Mouse (Mus musculus): ENCODE measurements at regions not wholly inside any gene's neighbourhood (a gene's known extent, or its start where the extent isn't known, plus 50 kb on each side); places are given as distances from the start of the nearest gene placed in this dataset.

GRCm38 (mm10) chr12:25905614-25906013 is 509.4 kb downstream of the Rnf144a start:
- no peak for DNase-seq (ENCODE audit: low read depth, low spot score)

GRCm38 (mm10) chr12:25896543-25896942 is 518.5 kb downstream of the Rnf144a start:
- no peak for DNase-seq (ENCODE audit: low read depth, low spot score)

GRCm38 (mm10) chr12:25895691-25896090 is 519.4 kb downstream of the Rnf144a start:
- DNase-seq (ENCODE audit: low read depth, low spot score) = no peak

GRCm38 (mm10) chr12:25891391-25892167 is 523.5 kb downstream of the Rnf144a start:
- DNase-seq (ENCODE audit: low read depth, low spot score) = no peak

GRCm38 (mm10) chr12:25890722-25891121 is 524.3 kb downstream of the Rnf144a start:
- no peak for DNase-seq (ENCODE audit: low read depth, low spot score)

- DNase-seq (ENCODE audit: low read depth, low spot score) = no peak
Observed at GRCm38 (mm10) chr12:25883771-25884171, 531.3 kb downstream of the Rnf144a start.

GRCm38 (mm10) chr12:25871816-25872215 is 543.2 kb downstream of the Rnf144a start:
- DNase-seq (ENCODE audit: low read depth, low spot score) = no peak

GRCm38 (mm10) chr12:25871001-25871461 is 544.0 kb downstream of the Rnf144a start:
- DNase-seq (ENCODE audit: low read depth, low spot score) = peak; percentile 85

GRCm38 (mm10) chr12:25869846-25870245 is 545.2 kb downstream of the Rnf144a start:
- DNase-seq (ENCODE audit: low read depth, low spot score) = no peak

- DNase-seq (ENCODE audit: low read depth, low spot score) = no peak
Observed at GRCm38 (mm10) chr12:25865063-25865462, 550.0 kb downstream of the Rnf144a start.

GRCm38 (mm10) chr12:25864113-25864852 is 550.8 kb downstream of the Rnf144a start:
- DNase-seq (ENCODE audit: low read depth, low spot score) = peak; percentile 10

- no peak for DNase-seq (ENCODE audit: low read depth, low spot score)
Observed at GRCm38 (mm10) chr12:25861100-25861499, 554.0 kb downstream of the Rnf144a start.

GRCm38 (mm10) chr12:25858397-25858796 is 556.7 kb downstream of the Rnf144a start:
- DNase-seq (ENCODE audit: low read depth, low spot score) = no peak

GRCm38 (mm10) chr12:25830057-25830456 is 585.0 kb downstream of the Rnf144a start:
- DNase-seq (ENCODE audit: low read depth, low spot score) = no peak

GRCm38 (mm10) chr12:25827961-25828360 is 587.1 kb downstream of the Rnf144a start:
- DNase-seq (ENCODE audit: low read depth, low spot score) = no peak

- no peak for DNase-seq (ENCODE audit: low read depth, low spot score)
Observed at GRCm38 (mm10) chr12:25826928-25827327, 588.1 kb downstream of the Rnf144a start.

- no peak for DNase-seq (ENCODE audit: low read depth, low spot score)
Observed at GRCm38 (mm10) chr12:25826451-25826850, 588.6 kb downstream of the Rnf144a start.

GRCm38 (mm10) chr12:25816248-25816647 is 598.8 kb downstream of the Rnf144a start:
- no peak for DNase-seq (ENCODE audit: low read depth, low spot score)

GRCm38 (mm10) chr12:25795092-25795491 is 620.0 kb downstream of the Rnf144a start:
- DNase-seq (ENCODE audit: low read depth, low spot score) = no peak

GRCm38 (mm10) chr12:25794571-25794970 is 620.5 kb downstream of the Rnf144a start:
- no peak for DNase-seq (ENCODE audit: low read depth, low spot score)

- DNase-seq (ENCODE audit: low read depth, low spot score) = no peak
Observed at GRCm38 (mm10) chr12:25792571-25793075, 622.4 kb downstream of the Rnf144a start.

GRCm38 (mm10) chr12:25790956-25791355 is 624.1 kb downstream of the Rnf144a start:
- DNase-seq (ENCODE audit: low read depth, low spot score) = peak; percentile 21
